Mouse (Mus musculus): Measurements from ENCODE around the gene Elp6.
"Not testable (repeated sequence)": the region's sequence is repeated elsewhere in the genome, so short reads cannot be mapped to it uniquely, and the experiment has no call there.

Gene Elp6

DNA sequence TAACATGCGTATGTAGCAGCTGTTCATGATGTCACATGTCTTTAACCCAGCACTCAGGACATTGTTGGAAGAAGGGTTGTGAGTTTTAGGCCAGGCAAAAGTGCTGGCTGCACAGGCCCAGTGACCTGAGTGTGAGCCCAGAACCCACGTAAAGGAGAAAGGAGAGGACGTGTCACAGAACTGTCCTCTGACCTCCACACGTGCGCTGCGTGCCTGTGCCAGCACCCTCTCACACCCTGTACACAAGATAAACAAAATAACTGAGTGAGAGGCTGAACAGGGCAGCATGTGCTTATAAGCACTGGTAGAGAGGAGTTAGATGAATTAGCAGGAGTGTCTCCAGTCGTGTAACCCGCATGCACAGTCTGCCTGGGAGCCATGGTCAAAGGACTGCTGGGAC, 11.5 kb downstream of the Elp6 start:
- no peak for DNase-seq (ENCODE audit: low spot score in 2 of 2)

DNA sequence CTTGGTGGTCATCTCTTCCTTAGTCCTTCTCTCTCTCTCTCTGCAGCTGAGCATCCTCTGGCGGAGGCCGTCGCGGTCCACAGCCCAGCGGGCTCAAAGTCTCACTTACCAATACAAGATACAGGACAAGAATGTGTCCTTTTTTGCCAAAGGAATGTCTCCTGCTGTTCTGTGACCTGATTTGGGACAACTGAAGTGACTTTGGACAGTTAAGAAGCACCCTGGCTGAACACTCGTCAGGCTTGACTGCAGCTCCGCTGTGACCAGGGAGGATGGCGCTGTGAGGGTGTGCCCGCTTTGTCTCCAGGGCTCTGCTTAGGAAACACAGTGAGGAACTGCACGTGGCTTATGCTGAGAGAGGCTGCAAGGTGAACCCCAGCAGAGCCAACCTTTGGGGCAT, 15.8 kb downstream of the Elp6 start:
- DNase-seq (ENCODE audit: low spot score in 2 of 2) = no peak

DNA sequence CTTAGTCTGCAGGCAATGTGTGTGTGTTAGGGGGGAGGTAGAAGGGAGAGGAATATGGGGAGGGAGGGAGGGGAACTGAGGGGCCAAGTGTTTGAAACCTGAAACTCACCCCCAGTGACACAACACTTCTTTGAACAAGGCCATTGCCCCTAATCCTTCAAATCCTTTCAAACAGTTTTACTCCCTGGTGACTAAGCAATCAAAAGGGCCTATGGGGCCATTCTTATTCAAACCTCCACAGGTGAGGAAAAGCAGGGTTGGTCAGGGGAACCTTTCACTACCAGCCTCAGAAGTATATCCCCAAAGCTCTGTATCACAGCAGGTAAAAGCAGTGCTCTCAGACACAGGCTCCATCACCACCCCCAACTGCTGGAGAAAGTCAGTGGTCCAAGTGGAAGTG, 18.0 kb downstream of the Elp6 start:
- no peak for DNase-seq (ENCODE audit: low spot score in 2 of 2)

DNA sequence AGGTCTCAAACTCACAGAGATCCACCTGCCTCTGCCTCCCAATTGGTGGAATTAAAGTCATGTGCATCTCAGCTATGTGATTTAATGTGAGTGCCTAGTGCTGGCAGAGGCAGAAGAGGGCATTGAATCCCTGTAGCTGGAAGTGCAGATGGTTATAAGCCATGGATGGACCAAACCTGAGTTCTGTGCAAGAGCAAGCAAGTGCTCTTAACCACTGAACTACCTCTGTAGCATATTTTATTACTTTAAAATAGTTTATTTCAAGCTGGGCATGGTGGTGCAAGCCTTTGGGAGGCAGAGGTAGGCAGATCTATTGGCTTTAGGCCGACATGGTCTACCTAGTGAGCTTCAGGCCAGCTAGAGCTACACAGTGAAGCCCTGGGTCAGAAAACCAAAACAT, 19.2 kb downstream of the Elp6 start:
- DNase-seq (ENCODE audit: low spot score in 2 of 2) = no peak

DNA sequence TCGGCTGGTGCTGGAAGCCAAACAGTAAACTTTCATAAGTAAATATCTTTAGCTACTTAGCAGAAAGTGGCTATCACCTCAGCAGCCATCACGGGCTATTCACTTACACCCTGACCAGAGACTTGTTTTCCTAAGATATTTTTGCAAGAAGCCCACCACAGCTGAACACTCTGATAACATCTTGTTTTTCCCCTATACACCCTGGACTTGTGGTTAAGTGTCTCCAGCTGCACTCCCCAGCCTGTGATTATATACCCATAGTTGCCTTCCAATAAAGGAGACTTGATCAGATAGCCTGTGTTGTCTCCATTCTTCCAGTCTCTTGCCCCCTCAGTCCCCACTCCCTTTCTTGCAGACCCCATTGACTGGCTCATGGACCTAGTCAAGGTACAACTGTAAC, 23.2 kb downstream of the Elp6 start:
- no peak for DNase-seq (ENCODE audit: low spot score in 2 of 2)

DNA sequence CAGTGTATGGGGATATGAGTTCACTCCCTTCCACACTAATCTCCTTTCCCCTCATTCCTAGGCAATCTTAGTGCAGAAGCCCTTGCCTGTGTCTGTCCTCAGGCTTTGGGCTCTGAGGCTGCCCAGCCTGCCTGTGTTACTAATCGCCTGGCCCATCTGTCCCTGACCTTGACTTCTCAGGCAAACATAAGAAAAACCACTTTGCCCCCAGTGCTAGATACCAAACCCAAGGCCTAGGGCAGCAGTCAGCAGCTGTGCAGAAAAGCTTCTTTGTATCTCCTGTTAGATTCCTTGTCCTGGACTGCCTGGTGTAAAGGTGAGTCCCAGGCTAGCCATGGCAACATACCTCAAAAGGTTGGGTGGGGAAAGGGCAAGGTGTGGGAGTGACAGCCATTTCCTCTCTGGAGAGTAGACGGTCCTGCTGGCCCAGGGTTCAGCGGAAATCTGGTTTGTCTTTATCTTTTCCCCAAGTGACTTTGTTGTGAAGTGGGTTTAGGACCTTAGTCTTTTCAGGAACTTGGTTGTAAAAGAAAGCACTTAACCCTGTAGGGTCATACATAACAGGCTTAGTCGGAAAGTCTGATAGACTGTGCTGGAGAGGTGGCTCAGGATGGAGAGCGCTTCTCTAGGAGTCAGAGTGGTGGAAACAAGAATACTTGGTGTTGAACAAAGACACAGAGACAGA, 24.1 kb downstream of the Elp6 start:
- DNase-seq (ENCODE audit: low spot score in 2 of 2) = no peak

DNA sequence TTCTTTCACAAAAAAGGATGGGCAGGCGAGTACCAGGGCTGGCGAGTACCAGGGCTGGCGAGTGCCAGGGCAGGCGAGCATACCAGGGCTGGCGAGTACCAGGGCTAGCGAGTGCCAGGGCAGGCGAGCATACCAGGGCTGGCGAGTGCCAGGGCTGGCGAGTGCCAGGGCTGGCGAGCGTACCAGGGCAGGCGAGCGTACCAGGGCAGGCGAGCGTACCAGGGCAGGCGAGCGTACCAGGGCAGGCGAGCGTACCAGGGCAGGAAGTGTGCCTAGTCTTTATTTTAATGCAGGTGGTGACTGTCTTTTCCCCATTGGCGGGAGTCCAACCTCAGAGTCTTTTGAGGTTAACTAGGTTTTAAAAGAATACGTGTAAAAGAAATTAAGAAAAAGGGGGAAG, 24.7 kb downstream of the Elp6 start:
- DNase-seq (ENCODE audit: low spot score in 2 of 2) = peak; percentile 16 to 36

DNA sequence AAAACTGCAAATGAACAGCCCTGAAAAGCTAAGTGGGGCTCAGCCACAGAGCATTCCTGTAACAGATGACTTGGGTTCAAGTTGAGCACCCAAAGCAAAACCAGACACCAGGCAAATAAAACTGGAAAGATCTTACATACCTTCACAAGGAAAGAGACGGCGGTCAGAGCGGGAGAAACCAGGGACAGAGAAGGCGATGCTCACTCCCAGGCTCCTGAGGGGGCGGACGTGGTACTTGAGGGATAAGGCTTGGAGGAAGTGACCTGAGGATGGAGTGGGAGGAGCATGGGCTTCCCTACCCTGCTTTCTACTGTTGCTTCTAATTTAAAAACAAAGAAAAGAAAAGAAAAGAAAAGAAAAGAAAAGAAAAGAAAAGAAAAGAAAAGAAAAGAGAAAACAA, 25.4 kb downstream of the Elp6 start:
- DNase-seq (ENCODE audit: low spot score in 2 of 2) = no peak

DNA sequence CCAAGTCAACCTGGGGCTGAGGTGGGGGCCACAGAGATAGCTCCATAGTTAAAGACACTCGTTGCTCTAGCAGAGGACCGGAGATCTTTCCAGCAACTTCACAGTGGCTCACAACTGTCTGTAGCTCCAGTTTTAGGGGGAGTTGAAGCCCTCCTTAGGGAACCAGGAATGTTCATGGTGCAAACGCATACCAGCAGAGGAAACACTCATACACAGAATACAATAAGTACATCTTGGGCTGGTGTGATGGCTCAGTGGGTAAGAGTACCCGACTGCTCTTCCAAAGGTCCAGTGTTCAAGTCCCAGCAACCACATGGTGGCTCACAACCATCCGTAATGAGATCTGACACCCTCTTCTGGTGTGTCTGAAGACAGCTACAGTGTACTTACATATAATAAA, 25.9 kb downstream of the Elp6 start:
- DNase-seq (ENCODE audit: low spot score in 2 of 2) = not testable (repeated sequence)

DNA sequence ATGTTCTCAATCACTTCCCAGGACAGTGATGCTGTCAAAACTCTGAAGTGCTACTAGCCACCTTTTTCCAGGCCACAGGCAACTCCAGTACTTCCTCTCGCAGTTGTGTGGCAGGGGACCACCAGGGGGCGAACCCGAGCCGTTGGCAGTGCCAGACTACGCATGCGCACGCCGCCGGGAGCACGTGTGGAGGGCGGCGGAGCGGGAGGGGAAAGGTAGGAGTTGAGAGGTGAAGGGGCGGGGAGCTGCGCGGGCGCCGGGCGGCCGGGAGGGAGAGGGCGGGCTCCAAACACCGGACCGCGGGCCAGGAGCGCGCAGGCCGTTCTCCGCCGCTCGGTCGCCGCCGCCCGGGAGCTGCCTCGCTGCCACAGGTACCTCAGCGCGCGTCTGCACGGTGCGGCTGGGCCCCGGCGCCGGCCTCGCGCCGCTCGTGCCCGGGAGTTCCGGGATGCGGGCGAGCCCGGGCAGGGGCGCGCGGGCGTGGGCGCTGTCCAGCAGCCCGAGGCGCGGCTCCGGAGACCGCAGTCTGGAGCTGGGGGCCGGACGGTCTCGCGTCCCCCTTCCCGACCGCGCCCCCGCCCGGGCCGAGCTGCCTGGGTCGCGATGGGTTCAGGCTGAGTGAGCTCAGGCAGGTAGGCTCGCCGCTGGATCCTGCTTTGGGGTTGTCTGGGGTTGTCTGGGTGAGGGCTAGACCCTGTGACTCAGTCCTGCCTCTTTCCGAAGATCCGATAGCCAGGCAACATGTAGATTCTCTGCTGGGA, 28.3 kb downstream of the Elp6 start, which contains the start of gene Scap:
Gene Scap (plus strand): TSS at position 154 of the 761 bp plus-strand sequence.
- peak; percentile 94 to 97 for DNase-seq (ENCODE audit: low spot score in 2 of 2)

DNA sequence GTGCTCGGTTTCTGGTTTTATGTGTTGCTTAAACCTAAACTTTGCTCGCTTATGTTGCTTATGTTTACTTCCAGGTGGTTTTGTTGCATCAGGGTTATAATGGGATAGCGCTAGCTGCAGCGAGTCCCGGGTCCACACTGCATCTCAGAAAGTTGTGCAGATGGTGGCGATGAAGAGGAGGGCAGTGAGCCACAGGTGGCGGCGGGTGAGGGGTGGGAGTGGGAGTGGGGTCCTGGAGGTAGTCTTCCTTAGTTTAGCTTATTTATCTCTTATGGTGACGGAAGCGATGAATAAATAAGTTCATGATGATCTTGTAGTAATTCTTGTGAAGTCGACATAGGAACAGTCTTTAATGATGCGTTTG, 28.9 kb downstream of the Elp6 start:
- no peak for DNase-seq (ENCODE audit: low spot score in 2 of 2)

DNA sequence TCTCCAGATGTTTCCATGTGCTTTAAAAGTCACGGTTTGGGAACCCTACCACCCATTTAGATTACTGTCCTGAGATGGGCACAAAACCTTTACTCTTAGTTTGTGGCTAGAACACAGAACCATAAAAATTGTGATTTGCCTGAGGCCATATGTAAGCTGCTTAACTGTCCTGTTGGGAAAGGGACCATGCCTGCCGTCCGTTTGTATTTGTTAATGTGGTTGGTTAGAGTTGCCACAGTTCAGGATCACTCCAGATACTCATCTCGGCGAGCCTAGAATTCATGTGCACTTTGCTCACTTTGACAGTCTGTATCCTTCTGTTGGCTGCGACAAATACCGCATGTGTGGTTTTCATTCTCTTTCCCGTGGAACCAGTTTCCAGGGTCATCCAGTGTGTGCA, 29.9 kb downstream of the Elp6 start:
- no peak for DNase-seq (ENCODE audit: low spot score in 2 of 2)

DNA sequence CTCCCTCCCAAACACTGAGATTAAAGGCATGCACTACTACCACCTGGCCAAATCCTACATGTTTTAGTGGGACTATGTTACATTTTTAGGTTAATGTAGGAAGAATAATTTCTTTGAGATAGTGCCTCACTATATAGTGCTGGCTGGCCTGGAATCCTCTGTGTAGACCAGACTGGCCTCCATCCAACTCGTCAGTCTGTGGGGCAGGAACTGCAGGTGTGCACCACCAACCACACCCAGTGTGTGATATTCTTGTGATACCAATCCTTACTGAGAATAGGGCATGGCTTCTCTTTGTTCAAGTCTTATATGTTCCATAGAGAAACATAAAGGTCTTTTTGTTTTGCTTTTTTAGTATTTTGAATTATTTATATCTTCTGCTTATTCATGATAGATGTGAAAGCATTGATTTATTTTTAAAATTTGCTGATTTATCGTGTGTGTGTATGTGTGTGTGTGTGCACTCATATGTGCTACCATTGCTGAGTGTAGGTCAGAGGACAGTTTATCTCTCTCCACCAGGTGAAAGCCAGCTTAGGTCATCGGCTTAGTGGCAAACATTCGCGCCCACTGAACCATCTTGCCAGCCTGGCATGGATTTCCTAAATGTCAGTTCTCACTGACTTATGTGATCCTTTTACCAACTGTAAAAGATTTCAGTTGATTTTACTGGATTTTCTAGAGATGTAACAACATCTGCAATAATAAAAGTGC, 35.2 kb downstream of the Elp6 start:
- no peak for DNase-seq (ENCODE audit: low spot score in 2 of 2)

DNA sequence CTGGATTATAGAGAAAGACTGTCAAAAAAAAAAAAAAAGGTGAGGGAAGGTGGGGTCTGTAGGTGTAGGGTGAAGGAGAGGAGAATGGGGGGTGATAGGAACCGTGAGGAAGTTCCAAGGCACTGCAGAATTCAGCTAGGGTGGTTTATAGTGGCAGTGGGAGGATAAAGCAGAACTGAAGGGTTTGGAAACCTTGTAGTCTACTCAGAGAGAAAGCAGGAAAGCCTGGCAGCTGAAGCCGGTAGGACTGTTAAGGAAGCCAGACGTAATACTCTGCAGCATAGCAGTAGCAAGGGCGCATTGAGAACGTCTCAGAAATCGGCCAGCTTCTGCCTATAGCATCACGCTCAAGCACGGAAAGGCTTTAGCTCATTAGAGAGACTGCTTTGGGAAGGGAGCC, 37.0 kb downstream of the Elp6 start:
- no peak for DNase-seq (ENCODE audit: low spot score in 2 of 2)

DNA sequence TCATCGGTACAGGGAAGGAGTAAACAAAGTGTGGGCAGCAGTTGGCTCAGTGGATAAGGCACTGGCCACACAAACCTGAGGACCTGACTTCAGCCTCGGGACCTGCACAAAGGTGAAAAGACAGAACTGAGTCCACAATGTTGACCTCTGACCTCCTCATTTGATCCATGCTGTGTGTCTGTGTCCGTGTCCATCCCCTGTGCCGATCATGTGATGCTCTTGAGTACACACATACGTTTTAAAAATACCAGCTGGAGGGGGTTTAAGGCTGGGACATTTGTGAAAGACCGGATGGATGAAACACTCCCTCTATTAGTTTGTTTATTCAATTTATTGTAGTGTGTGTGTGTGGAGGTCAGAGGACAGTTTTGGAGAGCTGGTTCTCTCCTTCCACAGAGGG, 38.8 kb downstream of the Elp6 start:
- no peak for DNase-seq (ENCODE audit: low spot score in 2 of 2)

DNA sequence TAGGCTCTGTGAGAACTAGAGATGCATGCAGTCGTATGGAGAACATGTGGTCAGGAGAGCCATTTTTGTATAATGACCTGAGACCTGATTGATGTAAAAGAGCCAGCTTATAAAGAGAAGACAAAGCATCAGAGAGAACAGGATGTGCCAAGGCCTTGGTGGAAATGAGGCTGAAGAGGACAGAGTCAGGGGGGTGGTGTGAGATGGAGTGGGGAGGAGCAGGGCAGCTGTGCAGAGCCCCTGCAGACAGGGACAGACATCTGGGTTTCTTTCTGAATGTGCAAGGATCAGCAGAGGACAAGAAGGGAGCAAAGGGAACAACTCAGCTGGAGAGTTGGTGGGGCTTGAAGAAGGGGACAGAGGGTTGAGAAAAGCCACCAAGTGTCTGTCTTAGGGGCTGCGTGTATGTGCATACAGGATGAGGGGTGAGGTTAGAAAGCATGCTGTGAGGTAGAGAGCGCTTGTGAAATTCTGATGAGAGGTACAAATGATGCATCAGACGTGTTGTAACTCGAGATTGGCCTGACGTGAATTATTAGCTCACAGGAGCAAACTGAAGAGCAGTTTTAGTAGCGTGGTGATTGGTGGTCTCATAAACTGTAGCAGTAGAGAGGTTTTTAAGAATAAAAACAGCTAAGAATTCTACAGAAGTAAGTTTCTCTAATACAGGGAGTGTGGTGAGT, 40.2 kb downstream of the Elp6 start:
- DNase-seq (ENCODE audit: low spot score in 2 of 2) = no peak

DNA sequence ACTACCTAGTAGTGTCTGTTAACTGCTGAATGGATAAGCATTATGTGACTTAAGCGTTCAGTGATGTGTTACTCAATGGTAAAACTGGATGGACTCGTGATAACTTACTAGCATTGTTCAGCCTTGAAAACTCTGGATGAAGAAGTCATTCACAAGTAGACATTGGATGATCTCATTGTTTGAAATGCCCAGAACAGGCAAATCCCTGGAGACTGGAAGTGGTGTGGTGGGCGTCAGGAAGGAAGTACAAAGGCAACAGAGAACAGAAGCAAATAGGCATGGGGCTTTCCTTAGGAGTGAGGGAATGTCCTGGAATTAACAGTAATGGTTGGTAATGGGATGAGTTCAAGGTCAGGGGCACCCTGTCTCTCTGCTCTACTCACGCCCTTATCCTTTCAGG, 43.9 kb downstream of the Elp6 start:
- DNase-seq (ENCODE audit: low spot score in 2 of 2) = no peak

DNA sequence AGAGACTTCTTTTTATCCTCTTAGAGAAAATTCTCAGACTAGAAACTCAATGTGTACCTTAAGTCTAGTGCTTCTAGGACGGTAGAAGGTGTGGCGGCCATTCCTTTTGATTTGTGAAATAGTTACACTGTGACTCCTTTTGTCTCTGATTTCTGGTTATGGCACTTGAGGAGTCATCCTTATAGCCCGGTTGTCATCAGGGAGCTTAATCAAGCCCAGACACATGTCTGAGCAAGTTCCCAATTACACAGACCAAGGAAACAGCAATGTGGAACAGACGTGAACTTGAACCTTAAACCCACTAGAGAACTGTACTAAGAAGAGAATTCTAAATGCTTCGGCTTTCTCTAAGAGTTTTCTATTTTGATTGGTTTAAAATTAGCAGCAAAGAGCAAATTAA, 45.2 kb downstream of the Elp6 start:
- no peak for DNase-seq (ENCODE audit: low spot score in 2 of 2)

DNA sequence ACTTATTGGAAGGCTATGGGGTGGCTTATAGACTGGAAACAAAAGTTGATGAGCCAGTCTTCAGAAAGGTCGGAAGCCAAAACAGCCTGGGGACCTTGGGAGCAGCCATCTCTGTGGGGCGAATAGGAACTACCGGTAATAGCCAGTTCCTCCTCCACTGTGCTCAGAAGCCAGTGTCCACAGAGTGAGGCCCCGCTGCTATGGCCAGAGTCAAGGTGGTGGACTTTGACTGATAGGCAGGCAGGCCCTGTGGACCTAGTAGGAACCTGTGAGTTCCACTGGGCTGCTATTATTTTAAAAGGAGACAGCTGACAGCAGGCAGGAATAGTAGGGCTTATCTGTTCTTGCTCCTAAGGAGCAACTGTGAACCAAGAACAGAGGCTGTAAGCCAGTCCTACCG, 45.6 kb downstream of the Elp6 start:
- no peak for DNase-seq (ENCODE audit: low spot score in 2 of 2)

DNA sequence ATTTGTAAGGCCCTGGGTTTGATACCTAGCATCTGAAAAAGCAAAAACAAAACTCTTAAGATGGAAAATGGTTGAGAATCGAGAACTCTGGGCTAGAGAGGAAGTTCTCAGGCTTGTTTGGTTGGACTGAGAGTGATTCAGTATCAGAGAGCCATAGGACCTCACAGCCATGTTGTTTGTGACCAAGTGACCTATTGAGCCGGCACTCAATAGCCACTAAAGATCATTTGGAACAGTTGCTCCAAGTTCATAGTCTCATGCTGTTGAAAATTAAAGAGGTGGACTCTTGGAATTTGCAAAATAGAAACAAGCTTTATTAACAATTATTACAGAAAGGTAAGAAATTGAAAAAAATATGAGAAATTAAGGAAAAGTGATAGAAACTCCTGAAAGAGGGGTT, 46.4 kb downstream of the Elp6 start:
- no peak for DNase-seq (ENCODE audit: low spot score in 2 of 2)

DNA sequence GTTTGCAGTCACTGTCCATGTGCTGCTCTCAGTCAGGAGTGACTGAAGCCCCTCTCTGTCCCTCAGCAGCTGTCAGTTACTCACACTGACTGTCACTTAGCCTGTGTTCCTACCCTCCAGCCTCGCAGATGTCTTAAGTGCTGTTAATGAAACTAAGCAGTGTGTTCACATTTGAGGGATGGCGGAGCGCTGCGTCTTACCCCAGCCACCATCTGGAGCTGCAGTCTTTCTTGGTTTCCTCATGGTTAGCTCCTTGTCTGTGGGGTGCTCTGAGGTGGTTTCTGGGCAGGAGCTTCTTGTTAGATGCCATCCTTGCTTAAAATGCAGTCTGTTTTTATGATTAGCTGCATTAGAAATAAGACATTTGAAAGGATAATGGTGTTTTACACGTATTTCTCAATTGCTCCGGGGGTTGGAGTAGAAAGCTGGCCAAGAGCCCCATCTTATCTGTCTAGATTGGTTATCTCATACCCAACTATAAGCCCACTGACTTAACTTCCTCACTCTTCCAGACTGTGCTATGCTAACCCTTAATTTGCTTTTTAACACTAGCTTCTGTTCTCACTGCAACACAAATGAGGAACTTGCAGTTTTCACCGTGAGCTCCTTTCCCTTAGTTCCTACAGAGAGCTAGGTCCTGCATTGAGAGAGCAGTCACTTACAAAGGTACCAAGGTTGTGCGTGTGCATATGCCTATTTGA, 47.1 kb downstream of the Elp6 start:
- DNase-seq (ENCODE audit: low spot score in 2 of 2) = no peak

DNA sequence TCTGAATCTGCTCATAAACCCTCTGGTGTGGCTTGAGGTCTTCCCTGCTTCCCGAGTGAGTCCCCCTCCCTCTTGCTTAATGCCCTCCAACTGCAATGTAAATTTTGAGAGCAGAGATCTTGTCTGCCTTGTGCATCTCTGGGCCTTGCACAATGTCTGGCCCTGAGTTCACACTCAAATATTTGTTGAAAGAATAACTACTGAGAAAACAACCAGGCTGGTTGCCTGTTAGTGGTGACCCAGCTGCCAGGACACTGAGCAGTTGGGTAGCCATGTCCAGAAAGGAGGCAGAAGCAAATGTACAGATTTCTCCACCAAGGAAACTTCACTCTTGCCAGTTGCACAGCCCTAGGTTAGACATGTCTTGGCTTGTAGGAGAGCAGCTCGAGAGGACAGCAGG, 53.4 kb downstream of the Elp6 start:
- no peak for DNase-seq (ENCODE audit: low spot score in 2 of 2)

Data from natural killer cell, adult 2 months (primary cell).